Mouse (Mus musculus): Measurements from ENCODE around the gene Acvrl1. TPM values are rescaled to one million over a fixed set of nuclear protein-coding genes. Genes with fewer than 3 reads are reported as not detected.

Gene Acvrl1
- polyA plus RNA-seq, 1 experiment from 2014 or later: 3.2 TPM

GRCm38 (mm10) chr15:101175613-101176283, 47.4 kb downstream of the Acvrl1 start:
- peak overlapping the region; percentile 55 for H3K4me3 ChIP-seq (ENCODE audit: low read depth, low read length)
- H3K9ac ChIP-seq (replicated peaks; ENCODE audit: low read depth, low read length): peak overlapping the region; percentile 96
- no peaks in the 10 kb centered on the region for H3K36me3 ChIP-seq (ENCODE audit: control insufficient read depth, insufficient read depth, low read length)
- no peaks in the 10 kb centered on the region for H3K27me3 ChIP-seq (ENCODE audit: control insufficient read depth, insufficient read depth, low read length)
- no peaks in the 10 kb centered on the region for H3K9me3 ChIP-seq (ENCODE audit: control insufficient read depth, low read length)
- H3K27ac ChIP-seq (ENCODE audit: low read depth, low read length): peak overlapping the region; percentile 82
- H3K4me2 ChIP-seq (ENCODE audit: low read depth, low read length): peak overlapping the region; percentile 83
- peaks cover 32% of the 10 kb centered on the region for H3K4me1 ChIP-seq (ENCODE audit: control insufficient read depth, insufficient read depth, low read length)
- ATAC-seq (ENCODE audit: low read depth): no peak
- WGBS: 18% methylated on average over 17 of the region's 17 CpGs

GRCm38 (mm10) chr15:101176284-101176680, 48.0 kb downstream of the Acvrl1 start:
- H3K9me3 ChIP-seq (ENCODE audit: control insufficient read depth, low read length): no peaks in the 10 kb centered on the region
- H3K36me3 ChIP-seq (ENCODE audit: control insufficient read depth, insufficient read depth, low read length): no peaks in the 10 kb centered on the region
- no peak for ATAC-seq (ENCODE audit: low read depth)
- no peak overlapping the region; the same call in 1 of the 2 replicates for H3K9ac ChIP-seq (replicated peaks; ENCODE audit: low read depth, low read length)
- H3K4me1 ChIP-seq (ENCODE audit: control insufficient read depth, insufficient read depth, low read length): peaks cover 37% of the 10 kb centered on the region
- WGBS: 52% methylated on average over 3 of the region's 3 CpGs
- peak overlapping the region; percentile 55 for H3K4me3 ChIP-seq (ENCODE audit: low read depth, low read length)
- no peaks in the 10 kb centered on the region for H3K27me3 ChIP-seq (ENCODE audit: control insufficient read depth, insufficient read depth, low read length)
- H3K4me2 ChIP-seq (ENCODE audit: low read depth, low read length): peak overlapping the region; percentile 83
- H3K27ac ChIP-seq (ENCODE audit: low read depth, low read length): no peak overlapping the region

GRCm38 (mm10) chr15:101176795-101177691, 48.7 kb downstream of the Acvrl1 start:
- no peaks in the 10 kb centered on the region for H3K27me3 ChIP-seq (ENCODE audit: control insufficient read depth, insufficient read depth, low read length)
- WGBS: 61% methylated on average over 8 of the region's 8 CpGs
- H3K9ac ChIP-seq (replicated peaks; ENCODE audit: low read depth, low read length): no peak overlapping the region
- no peak overlapping the region for H3K4me3 ChIP-seq (ENCODE audit: low read depth, low read length)
- peak overlapping the region; percentile 83; the same call in 1 of the 2 replicates for H3K4me2 ChIP-seq (ENCODE audit: low read depth, low read length)
- no peaks in the 10 kb centered on the region for H3K9me3 ChIP-seq (ENCODE audit: control insufficient read depth, low read length)
- ATAC-seq (ENCODE audit: low read depth): no peak
- no peaks in the 10 kb centered on the region for H3K36me3 ChIP-seq (ENCODE audit: control insufficient read depth, insufficient read depth, low read length)
- H3K4me1 ChIP-seq (ENCODE audit: control insufficient read depth, insufficient read depth, low read length): peaks cover 42% of the 10 kb centered on the region
- H3K27ac ChIP-seq (ENCODE audit: low read depth, low read length): no peak overlapping the region

- no peak overlapping the region for H3K27ac ChIP-seq (ENCODE audit: low read depth, low read length)
Measured at GRCm38 (mm10) chr15:101180363-101181105, 52.2 kb downstream of the Acvrl1 start.

GRCm38 (mm10) chr15:101181106-101181466, 52.8 kb downstream of the Acvrl1 start:
- no peak overlapping the region for H3K9ac ChIP-seq (replicated peaks; ENCODE audit: low read depth, low read length)
- WGBS: 9% methylated on average over 5 of the region's 5 CpGs

More at GRCm38 (mm10) chr15:101180363-101181105, 52.2 kb downstream of the Acvrl1 start:
- no peak overlapping the region for H3K4me3 ChIP-seq (ENCODE audit: low read depth, low read length)
- WGBS: 52% methylated on average over 15 of the region's 15 CpGs
- peaks cover 42% of the 10 kb centered on the region for H3K4me1 ChIP-seq (ENCODE audit: control insufficient read depth, insufficient read depth, low read length)
- no peaks in the 10 kb centered on the region for H3K27me3 ChIP-seq (ENCODE audit: control insufficient read depth, insufficient read depth, low read length)
- H3K9me3 ChIP-seq (ENCODE audit: control insufficient read depth, low read length): no peaks in the 10 kb centered on the region
- no peaks in the 10 kb centered on the region for H3K36me3 ChIP-seq (ENCODE audit: control insufficient read depth, insufficient read depth, low read length)
- no peak overlapping the region for H3K4me2 ChIP-seq (ENCODE audit: low read depth, low read length)
- H3K9ac ChIP-seq (replicated peaks; ENCODE audit: low read depth, low read length): no peak overlapping the region
- no peak for ATAC-seq (ENCODE audit: low read depth)

GRCm38 (mm10) chr15:101181500-101181899, 53.2 kb downstream of the Acvrl1 start:
- H3K27ac ChIP-seq (ENCODE audit: low read depth, low read length): no peak overlapping the region
- ATAC-seq (ENCODE audit: low read depth): no peak
- peaks cover 32% of the 10 kb centered on the region for H3K4me1 ChIP-seq (ENCODE audit: control insufficient read depth, insufficient read depth, low read length)

More at GRCm38 (mm10) chr15:101181106-101181466, 52.8 kb downstream of the Acvrl1 start:
- Histone ChIP-seq H3K9me3 (ENCODE audit: control insufficient read depth, low read length) (no peaks in the 10 kb centered on the region), H3K27me3 (ENCODE audit: control insufficient read depth, insufficient read depth, low read length) (no peaks in the 10 kb centered on the region), H3K4me1 (ENCODE audit: control insufficient read depth, insufficient read depth, low read length) (peaks cover 36% of the 10 kb centered on the region), H3K4me3 (ENCODE audit: low read depth, low read length) (no peak overlapping the region), H3K36me3 (ENCODE audit: control insufficient read depth, insufficient read depth, low read length) (no peaks in the 10 kb centered on the region), H3K4me2 (ENCODE audit: low read depth, low read length) (no peak overlapping the region), H3K27ac (ENCODE audit: low read depth, low read length) (no peak overlapping the region)
- no peak for ATAC-seq (ENCODE audit: low read depth)

GRCm38 (mm10) chr15:101182676-101183075, 54.4 kb downstream of the Acvrl1 start:
- Histone ChIP-seq H3K9ac (replicated peaks; ENCODE audit: low read depth, low read length) (no peak overlapping the region), H3K4me1 (ENCODE audit: control insufficient read depth, insufficient read depth, low read length) (peaks cover 23% of the 10 kb centered on the region), H3K27me3 (ENCODE audit: control insufficient read depth, insufficient read depth, low read length) (no peaks in the 10 kb centered on the region), H3K27ac (ENCODE audit: low read depth, low read length) (no peak overlapping the region), H3K36me3 (ENCODE audit: control insufficient read depth, insufficient read depth, low read length) (no peaks in the 10 kb centered on the region), H3K9me3 (ENCODE audit: control insufficient read depth, low read length) (no peaks in the 10 kb centered on the region), H3K4me2 (ENCODE audit: low read depth, low read length) (no peak overlapping the region), H3K4me3 (ENCODE audit: low read depth, low read length) (no peak overlapping the region)
- WGBS: 10% methylated on average over 5 of the region's 5 CpGs
- ATAC-seq (ENCODE audit: low read depth): no peak

More at GRCm38 (mm10) chr15:101181500-101181899, 53.2 kb downstream of the Acvrl1 start:
- Histone ChIP-seq H3K4me3 (ENCODE audit: low read depth, low read length) (no peak overlapping the region), H3K27me3 (ENCODE audit: control insufficient read depth, insufficient read depth, low read length) (no peaks in the 10 kb centered on the region), H3K9me3 (ENCODE audit: control insufficient read depth, low read length) (no peaks in the 10 kb centered on the region), H3K36me3 (ENCODE audit: control insufficient read depth, insufficient read depth, low read length) (no peaks in the 10 kb centered on the region), H3K4me2 (ENCODE audit: low read depth, low read length) (no peak overlapping the region), H3K9ac (replicated peaks; ENCODE audit: low read depth, low read length) (no peak overlapping the region)
- WGBS: 10% methylated on average over 4 of the region's 4 CpGs

GRCm38 (mm10) chr15:101184300-101184699, 56.0 kb downstream of the Acvrl1 start:
- ATAC-seq (ENCODE audit: low read depth): no peak
- Histone ChIP-seq H3K4me2 (ENCODE audit: low read depth, low read length) (no peak overlapping the region), H3K4me3 (ENCODE audit: low read depth, low read length) (no peak overlapping the region), H3K9me3 (ENCODE audit: control insufficient read depth, low read length) (no peaks in the 10 kb centered on the region), H3K36me3 (ENCODE audit: control insufficient read depth, insufficient read depth, low read length) (no peaks in the 10 kb centered on the region), H3K4me1 (ENCODE audit: control insufficient read depth, insufficient read depth, low read length) (peaks cover 16% of the 10 kb centered on the region), H3K27ac (ENCODE audit: low read depth, low read length) (no peak overlapping the region), H3K9ac (replicated peaks; ENCODE audit: low read depth, low read length) (no peak overlapping the region), H3K27me3 (ENCODE audit: control insufficient read depth, insufficient read depth, low read length) (no peaks in the 10 kb centered on the region)
- WGBS: 95% methylated on average over 8 of the region's 8 CpGs

Measured in neural tube, embryonic 14.5 days (tissue).